Mouse (Mus musculus) retina, embryonic 14.5 days (tissue): Measurements from ENCODE around the gene Ifne.
"Not testable (repeated sequence)": the region's sequence is repeated elsewhere in the genome, so short reads cannot be mapped to it uniquely, and the experiment has no call there.

Experiments used
- DNase-seq: peaks from one replicate; pipeline ENCODE4 v3.0.0-alpha.2; 2015; ENCODE audit warnings: low spot score

Gene Ifne

DNA sequence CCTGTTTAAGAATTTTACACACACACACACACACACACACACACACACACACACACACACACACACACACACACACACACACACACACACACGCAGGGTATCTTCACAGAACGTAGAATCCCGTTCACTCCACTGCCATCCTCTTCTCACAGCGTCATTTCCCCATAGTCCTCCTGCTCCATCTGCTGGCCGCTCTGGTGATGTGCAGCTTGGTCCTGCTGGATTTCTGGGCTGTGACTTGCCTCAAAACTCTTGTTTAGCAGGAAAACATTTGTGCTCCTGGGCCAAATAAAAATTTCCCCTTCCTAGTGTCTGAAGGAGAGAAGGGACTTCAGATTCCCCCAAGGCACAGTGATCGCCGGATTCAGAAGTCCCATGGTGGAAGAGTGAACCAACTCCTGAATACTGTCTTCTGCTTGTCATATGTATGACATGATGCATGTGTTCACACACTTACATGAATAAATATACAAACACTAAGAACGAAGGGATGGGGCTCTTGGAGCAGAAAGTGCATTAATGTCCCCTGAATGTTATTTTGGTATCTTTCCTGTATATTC, 12.6 kb downstream of the Ifne start:
- peak; percentile 90 for DNase-seq

DNA sequence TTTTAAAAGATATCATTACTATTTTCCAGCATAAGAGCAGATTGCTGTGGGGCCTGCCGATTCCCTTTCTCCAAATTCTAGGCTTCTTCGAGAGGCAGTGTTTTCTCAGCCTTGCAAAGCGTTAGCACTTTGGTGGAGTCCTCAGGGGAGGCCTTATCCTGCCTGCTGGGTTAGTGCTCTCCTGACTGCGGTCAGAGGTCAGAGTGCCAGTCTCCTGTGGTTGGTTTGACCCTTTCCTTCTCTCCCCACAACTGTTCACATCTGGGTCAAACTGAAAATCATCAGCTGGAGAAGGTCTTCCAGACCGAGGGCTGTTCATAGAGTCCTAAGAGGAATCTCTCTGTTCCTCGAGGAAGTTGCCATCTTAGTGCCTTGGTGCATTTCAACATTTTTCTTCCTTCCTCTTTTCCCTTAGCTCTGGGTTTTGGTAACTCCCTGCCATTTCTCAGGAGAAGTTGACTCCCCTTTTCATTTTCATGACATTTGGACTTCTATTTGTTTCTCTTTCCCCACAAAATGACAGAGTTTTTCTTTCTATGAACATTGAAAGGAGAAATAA, 14.9 kb downstream of the Ifne start:
- no peak for DNase-seq

DNA sequence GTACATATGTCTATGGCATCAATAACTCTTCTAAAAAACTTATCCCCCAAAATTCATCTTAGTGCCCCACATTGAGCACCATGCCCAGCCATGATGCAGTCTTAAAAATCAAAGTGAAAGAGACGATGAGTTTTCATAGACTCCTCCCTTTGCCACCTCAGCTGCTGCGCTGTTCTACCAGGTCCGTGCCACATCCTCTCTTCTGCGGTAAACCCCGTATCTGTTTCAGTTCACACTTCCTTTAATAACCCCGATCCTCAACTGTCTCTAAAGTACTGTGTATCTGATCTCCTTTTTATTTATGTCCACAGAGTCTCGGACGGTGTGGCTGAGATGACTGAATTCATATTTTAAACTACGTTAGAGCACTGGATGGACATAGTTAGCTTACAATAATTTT, 15.4 kb downstream of the Ifne start:
- no peak for DNase-seq

DNA sequence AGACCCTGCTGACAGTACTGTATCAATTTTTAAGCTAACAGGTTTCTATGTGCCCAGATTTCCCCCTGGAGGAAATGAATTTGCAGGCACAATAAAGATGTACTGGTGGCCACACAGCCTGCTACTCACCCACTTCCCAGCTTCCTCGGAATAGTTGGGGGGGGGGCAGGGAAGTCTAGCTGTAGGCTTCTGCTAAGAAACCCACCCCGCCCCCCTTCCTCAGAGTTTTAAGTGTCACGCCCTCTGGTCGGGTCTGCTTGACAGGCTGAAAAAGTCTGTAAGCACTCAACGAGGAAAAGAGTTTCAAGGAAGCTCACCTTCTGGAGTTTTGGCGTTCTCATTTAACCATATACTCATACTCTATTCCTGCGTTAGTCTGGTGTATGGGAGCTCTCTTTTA, 16.7 kb downstream of the Ifne start:
- DNase-seq: no peak

- DNase-seq: no peak
These were observed 20.8 kb downstream of the Ifne start for GRCm38 (mm10) chr4:88859214-88859613.

DNA sequence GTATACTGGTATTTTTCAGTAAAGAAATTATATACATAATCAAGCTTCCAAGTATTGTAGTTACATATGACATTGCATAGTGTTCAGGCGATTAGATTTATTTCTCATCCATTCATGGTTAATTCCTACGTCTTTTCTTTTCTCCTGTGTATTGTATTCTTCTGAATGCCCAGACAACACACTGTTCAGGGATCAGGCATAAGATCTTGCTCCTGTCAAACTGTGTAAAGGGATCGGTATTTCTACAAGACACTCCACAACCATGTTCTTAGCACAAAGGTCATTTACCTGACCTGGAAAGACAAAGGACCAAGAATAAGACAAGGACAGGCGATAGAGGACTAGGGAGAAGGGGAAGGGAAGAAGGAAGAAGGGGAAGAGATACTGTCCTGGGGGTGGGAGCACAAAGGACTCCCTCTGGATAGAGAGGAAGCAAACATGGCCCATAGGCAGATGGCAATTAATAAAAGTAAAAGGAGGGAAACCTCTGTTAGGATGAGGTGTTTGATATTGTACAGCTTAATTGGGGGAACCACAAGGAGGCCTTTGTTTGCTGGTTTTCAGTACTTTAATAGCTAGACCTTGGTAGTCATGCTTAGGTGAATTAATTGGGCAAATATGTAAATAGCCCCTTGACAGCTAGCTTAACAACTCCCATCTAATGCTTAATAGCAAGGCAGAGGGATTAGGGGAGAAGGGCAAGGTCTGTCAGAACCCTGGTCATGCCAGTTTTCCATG, 28.8 kb downstream of the Ifne start:
- DNase-seq: no peak

DNA sequence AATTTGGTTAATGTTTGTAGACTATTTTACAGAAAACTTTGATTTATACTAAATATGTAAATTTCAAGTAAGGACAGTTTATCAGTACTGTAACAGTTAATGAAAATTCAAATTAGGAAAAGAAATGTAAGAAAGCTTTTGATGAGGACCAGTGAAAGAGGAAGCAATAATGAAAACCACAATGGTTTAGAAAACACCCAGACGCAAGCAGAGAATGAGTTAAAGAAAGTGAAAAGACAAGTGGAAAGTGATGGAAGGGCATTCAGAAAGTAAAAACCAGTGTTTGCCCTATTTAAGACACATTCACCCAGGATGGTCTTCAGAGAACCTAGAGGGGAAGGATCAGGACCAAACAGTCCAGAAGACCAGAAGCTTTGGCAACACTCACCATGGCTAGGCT, 30.3 kb downstream of the Ifne start, which contains the start of gene Ifna1:
Ifna1 (plus strand) TSS at position 390 of the 400 bp plus-strand sequence.
- DNase-seq: no peak

DNA sequence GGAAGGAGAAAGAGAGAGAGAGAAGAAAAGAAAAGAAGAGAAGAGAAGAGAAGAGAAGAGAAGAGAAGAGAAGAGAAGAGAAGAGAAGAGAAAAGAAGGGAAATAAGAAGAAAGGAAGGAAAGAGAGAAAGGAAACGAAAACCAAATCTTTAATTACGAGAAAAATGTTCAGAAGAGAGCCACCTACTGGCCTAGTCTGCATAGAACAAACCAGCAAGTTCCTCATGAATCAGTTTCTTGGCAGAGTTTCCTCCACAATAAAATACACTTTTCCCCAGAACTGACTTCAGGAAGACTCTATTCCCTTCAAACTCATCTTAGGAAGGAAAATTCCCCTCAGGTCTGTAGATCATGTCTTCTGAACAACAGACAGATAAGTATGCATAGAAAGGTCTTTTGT, 34.7 kb downstream of the Ifne start:
- no peak for DNase-seq

GRCm38 (mm10) chr4:88841438-88841911, 38.5 kb downstream of the Ifne start, which contains the start of gene Ifna4:
Gene Ifna4, plus strand, starts transcription at chr4:88841861.
- no peak for DNase-seq

GRCm38 (mm10) chr4:88840058-88840457, 39.9 kb downstream of the Ifne start:
- DNase-seq: no peak

DNA sequence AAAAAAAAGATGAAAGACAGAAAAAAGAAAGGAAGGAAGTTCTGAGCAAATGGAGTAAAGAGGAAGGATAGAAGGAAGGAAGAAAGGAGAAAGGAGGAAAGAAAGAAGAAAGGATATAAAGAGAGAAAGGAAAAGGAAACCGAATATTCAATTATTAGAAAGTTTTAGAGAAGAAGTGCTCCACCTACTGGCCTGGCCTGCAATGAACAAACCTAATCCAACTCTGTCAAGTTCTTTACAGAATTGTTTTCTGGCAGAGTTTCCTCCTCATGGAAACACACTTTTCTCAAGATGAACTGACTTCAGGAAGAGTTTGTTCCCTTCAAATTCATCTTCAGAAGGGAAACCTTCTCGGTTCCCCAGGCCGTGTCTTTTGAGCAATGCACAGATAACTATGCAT, 41.2 kb downstream of the Ifne start:
- peak; percentile 60 for DNase-seq

- not testable (repeated sequence) for DNase-seq
These were observed 44.8 kb downstream of the Ifne start, which contains the start of gene Ifna5 for GRCm38 (mm10) chr4:88835225-88835624. Gene Ifna5, plus strand, starts transcription at chr4:88835525.

GRCm38 (mm10) chr4:88830523-88830922, 49.5 kb downstream of the Ifne start:
- DNase-seq: peak; percentile 42
